Mouse (Mus musculus) lung, embryonic 16.5 days (tissue): ENCODE data around the gene Gucy2g. TPM values are rescaled to one million over a fixed set of nuclear protein-coding genes. Genes with fewer than 3 reads are reported as not detected.
"Not testable (repeated sequence)": the region's sequence is repeated elsewhere in the genome, so short reads cannot be mapped to it uniquely, and the experiment has no call there.

Experiments used
- ATAC-seq: fragments of 200-750 bp; cut with Nextera tagmentation; 2 replicates; pipeline ENCODE4 v1.8.0; 2017; ENCODE audit warnings: low read depth, mild to moderate bottlenecking, moderate library complexity
- H3K27ac ChIP-seq: fragments of 300-500 bp; sonication (generic); 2 replicates; pipeline ENCODE4 v1.5.1; 2014; ENCODE audit warnings: mild to moderate bottlenecking, control low read depth, low read length
- H3K27me3 ChIP-seq: fragments of 300-500 bp; sonication (generic); 2 replicates; pipeline ENCODE4 v1.6.1; 2014; ENCODE audit warnings: low read depth, low read length, mixed read lengths; ENCODE audit not compliant: control insufficient read depth, insufficient read depth
- H3K36me3 ChIP-seq: fragments of 300-500 bp; sonication (generic); 2 replicates; pipeline ENCODE4 v1.6.1; 2014; ENCODE audit warnings: low read length; ENCODE audit not compliant: control insufficient read depth, insufficient read depth
- H3K4me1 ChIP-seq: fragments of 300-500 bp; sonication (generic); replicated peaks from 2 replicates; pipeline ENCODE4 v1.6.1; 2014; ENCODE audit warnings: low read length, mixed read lengths; ENCODE audit not compliant: control insufficient read depth, insufficient read depth
- H3K4me2 ChIP-seq: fragments of 300-500 bp; sonication (generic); 2 replicates; pipeline ENCODE4 v1.6.1; 2014; ENCODE audit warnings: low read depth, low read length, control low read depth
- H3K4me3 ChIP-seq: fragments of 300-500 bp; sonication (generic); 2 replicates; pipeline ENCODE4 v1.5.1; 2014; ENCODE audit warnings: mild to moderate bottlenecking, low read length, control low read depth
- H3K9ac ChIP-seq: fragments of 300-500 bp; sonication (generic); 2 replicates; pipeline ENCODE4 v1.6.1; 2014; ENCODE audit warnings: low read length, control low read depth
- H3K9me3 ChIP-seq: fragments of 300-500 bp; sonication (generic); 2 replicates; pipeline ENCODE4 v1.6.1; 2016; ENCODE audit warnings: low read length; ENCODE audit not compliant: control insufficient read depth
- WGBS: fragments of 180-500 bp; shearing (Covaris S2); extraction: QIAGEN DNeasy Blood & Tissue Kit; methylation state at CpG from one replicate; pipeline ENCODE4 v1.1.7; 2014; 5-methylcytosine and 5-hydroxymethylcytosine counted together
- polyA plus RNA-seq: library from polyadenylated mRNA; unstranded; fragments of >200 nt; fragmentation: Nextera tagmentation; extraction: Ambion mirVana; gene quantifications from 2 replicates; pipeline ENCODE4 v1.2.1, GENCODE M21; 2015

Gucy2g gene
- polyA plus RNA-seq, 1 experiment from 2014 or later, result 0.10 TPM

DNA sequence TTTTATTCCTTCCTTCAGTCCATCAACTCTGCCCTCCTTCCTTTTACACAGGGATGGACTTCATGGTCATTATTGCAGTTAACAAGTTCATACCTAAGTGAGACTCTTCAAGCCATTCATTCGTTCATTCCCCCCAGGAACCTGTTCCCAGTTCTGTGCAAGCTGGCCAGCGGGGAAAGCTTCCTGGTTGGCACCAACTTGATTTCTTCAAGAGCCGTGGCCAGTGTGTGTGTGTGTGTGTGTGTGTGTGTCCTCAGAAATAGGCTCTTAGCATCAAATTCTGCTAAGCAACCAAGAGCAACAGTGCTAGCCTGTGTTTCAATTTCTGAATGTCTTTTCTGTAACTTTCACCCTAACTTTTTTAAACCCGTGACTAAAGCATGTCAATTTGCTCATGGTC, 75.1 kb downstream of the Gucy2g start:
- Histone ChIP-seq H3K27me3 (no peaks in the 10 kb centered on the region), H3K4me3 (no peak overlapping the region), H3K4me2 (no peak overlapping the region), H3K36me3 (no peaks in the 10 kb centered on the region), H3K9ac (no peak overlapping the region), H3K4me1 (peaks cover 14% of the 10 kb centered on the region), H3K27ac (no peak overlapping the region), H3K9me3 (peaks cover 7% of the 10 kb centered on the region)
- WGBS, result 60% methylated on average over 4 of the region's 4 CpGs
- no peak for ATAC-seq

DNA sequence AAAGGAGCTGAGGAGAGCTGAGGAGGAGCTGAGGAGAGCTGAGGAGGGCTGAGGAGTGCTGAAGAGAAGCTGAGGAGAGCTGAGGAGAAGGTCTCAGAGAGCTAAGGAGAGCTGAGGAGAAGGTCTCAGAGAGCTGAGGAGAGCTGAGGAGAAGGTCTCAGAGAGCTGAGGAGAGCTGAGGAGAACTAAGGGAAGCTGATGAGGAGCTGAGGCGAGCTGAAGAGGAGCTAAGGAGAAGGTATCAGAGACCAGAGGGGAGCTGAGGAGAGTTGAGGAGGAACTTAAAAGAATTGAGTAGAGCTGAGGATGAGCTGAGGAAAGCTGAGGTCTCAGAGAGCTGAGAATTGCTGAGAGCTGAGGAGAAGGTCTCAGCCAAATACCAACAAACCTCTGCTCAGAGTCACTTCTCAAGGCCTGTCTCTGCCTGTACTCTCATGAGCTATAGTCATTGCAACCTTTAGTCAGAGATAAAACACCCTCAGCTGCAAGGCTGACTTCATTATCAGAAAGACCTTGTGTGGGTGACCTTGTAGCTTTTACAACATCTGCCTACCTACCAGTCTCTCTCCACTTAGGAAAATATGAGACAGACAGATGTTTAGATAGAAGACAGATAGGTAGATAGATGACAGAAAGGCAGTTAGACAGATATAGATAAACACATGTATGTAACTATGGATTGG, 75.7 kb downstream of the Gucy2g start:
- no peak overlapping the region for H3K4me2 ChIP-seq
- 72% methylated on average over 1 of the region's 1 CpGs for WGBS
- no peak for ATAC-seq

DNA sequence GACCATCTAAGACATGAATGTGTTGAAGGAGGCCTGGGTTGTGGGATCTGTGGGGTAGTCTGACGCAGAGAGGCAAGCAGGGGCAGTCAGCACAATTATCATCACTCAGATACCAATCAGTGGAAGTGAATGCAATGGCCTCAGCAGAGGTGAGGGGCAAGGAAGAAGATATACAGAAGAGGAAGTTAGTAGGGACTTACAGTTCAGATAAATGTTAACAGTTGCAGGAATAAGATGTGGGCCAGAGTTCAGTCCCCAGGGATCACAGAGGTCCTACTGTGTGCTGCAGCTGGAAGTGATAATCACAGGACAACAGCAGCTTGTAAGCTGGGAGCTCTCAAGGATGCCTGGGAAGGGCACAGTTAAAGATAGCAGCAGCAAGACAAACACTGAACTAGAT, 76.9 kb downstream of the Gucy2g start:
- H3K4me1 ChIP-seq, result peaks cover 16% of the 10 kb centered on the region
- no peak overlapping the region for H3K27ac ChIP-seq
- no peaks in the 10 kb centered on the region for H3K27me3 ChIP-seq
- H3K9me3 ChIP-seq, result no peaks in the 10 kb centered on the region
- no peak overlapping the region for H3K9ac ChIP-seq
- 81% methylated on average over 1 of the region's 1 CpGs for WGBS
- H3K4me2 ChIP-seq, result no peak overlapping the region
- H3K36me3 ChIP-seq, result no peaks in the 10 kb centered on the region
- ATAC-seq, result no peak
- H3K4me3 ChIP-seq, result no peak overlapping the region

More for the DNA sequence above, 75.7 kb downstream of the Gucy2g start:
- peaks cover 7% of the 10 kb centered on the region for H3K9me3 ChIP-seq
- peaks cover 14% of the 10 kb centered on the region for H3K4me1 ChIP-seq
- no peaks in the 10 kb centered on the region for H3K36me3 ChIP-seq
- H3K4me3 ChIP-seq, result no peak overlapping the region
- H3K27me3 ChIP-seq, result no peaks in the 10 kb centered on the region
- H3K27ac ChIP-seq, result no peak overlapping the region; the same call in 1 of the 2 replicates
- no peak overlapping the region for H3K9ac ChIP-seq

DNA sequence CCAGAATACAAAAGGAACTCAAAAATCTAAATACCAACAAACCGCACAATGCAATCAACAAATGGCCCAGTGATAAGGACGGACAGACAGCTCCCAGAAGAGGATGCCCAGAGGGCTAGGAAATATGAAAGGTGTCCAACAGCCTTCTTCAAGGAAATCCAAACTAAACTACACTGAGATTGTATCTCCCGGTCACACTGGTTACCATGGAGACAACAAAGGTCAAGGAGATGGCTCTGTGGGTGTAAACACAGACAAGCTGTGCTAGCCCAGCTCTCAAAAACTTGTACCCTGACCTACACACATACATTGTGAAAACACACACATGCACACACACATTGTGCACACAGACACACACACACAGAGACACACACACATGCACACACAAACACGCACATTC, 78.8 kb downstream of the Gucy2g start:
- peaks cover 4% of the 10 kb centered on the region; the same call in 1 of the 2 replicates for H3K4me1 ChIP-seq
- no peak for ATAC-seq
- H3K27ac ChIP-seq, result no peak overlapping the region
- H3K4me2 ChIP-seq, result no peak overlapping the region
- no peak overlapping the region for H3K9ac ChIP-seq
- no peaks in the 10 kb centered on the region for H3K36me3 ChIP-seq
- no peaks in the 10 kb centered on the region for H3K9me3 ChIP-seq
- 55% methylated on average over 4 of the region's 4 CpGs for WGBS
- no peaks in the 10 kb centered on the region for H3K27me3 ChIP-seq
- H3K4me3 ChIP-seq, result no peak overlapping the region

DNA sequence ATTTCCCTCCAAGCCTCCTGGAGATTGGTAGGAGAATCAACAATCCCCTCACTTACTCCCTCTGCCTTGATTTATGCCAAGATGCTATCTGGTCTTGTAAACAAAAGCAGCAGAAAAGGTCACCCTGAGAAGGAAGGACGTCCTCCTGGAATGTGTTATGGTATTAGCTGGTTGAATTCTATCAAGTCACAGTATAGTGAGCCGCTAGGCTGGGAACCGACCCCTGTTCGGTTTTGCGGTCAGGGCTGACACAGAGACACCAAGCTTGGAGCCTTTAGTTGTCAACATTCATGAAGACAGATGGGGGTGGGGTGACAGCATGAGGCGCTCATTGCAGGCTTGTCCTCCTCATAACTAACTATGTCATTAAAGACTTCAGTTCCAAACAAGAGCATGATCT, 81.2 kb downstream of the Gucy2g start:
- ATAC-seq, result peak; percentile 32; the same call in 1 of the 2 replicates
- no peaks in the 10 kb centered on the region for H3K9me3 ChIP-seq
- 33% methylated on average over 6 of the region's 6 CpGs for WGBS
- peaks cover 3% of the 10 kb centered on the region; the same call in 1 of the 2 replicates for H3K4me1 ChIP-seq
- H3K9ac ChIP-seq, result no peak overlapping the region
- no peaks in the 10 kb centered on the region for H3K27me3 ChIP-seq
- H3K4me2 ChIP-seq, result no peak overlapping the region
- no peak overlapping the region for H3K4me3 ChIP-seq
- no peaks in the 10 kb centered on the region for H3K36me3 ChIP-seq
- no peak overlapping the region for H3K27ac ChIP-seq

DNA sequence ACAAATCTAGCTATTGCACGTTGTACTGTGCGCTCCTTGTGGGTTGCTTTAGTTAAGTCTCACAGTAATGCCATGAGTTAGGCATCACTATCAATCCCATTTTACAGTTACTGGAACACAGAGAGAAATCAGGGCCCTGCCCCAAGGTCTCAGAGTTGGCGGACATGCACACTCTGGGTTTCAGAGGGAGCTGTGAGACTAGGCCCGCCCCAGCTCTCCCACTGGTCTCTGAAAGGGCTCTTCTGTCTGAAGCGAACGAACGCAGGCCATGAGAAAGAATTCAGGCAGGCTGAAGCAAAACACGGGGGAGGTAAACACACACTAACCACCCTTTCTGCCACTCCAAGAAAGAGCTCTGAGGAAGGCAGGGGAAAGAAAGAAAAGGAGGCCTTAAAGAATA, 82.4 kb downstream of the Gucy2g start:
- H3K9ac ChIP-seq, result no peak overlapping the region
- no peak overlapping the region for H3K4me3 ChIP-seq
- peaks cover 3% of the 10 kb centered on the region; the same call in 1 of the 2 replicates for H3K4me1 ChIP-seq
- no peaks in the 10 kb centered on the region for H3K27me3 ChIP-seq
- H3K9me3 ChIP-seq, result no peaks in the 10 kb centered on the region
- peak; percentile 45; the same call in 1 of the 2 replicates for ATAC-seq
- H3K27ac ChIP-seq, result no peak overlapping the region
- H3K36me3 ChIP-seq, result no peaks in the 10 kb centered on the region
- WGBS, result 55% methylated on average over 8 of the region's 8 CpGs
- H3K4me2 ChIP-seq, result no peak overlapping the region

DNA sequence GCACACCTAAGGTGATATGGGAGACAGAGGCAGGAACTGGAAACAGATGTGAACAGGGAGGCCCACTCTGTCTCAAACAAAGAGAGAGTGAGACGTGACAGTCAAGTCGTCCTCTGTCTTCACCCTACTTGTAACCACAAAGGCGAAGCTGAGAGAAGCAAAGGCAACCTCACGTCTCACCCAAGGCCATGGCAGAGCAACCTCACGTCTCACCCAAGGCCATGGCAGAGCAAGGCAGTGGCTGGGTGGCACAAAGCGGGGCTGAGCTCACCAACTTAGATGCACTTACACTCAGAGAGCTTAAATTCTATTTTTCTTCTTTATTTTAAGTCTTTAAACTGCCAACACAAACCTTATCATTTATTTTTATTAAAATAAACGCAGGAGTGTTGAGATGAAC, 84.0 kb downstream of the Gucy2g start:
- Histone ChIP-seq H3K36me3 (no peaks in the 10 kb centered on the region), H3K9ac (no peak overlapping the region), H3K4me2 (no peak overlapping the region), H3K9me3 (no peaks in the 10 kb centered on the region), H3K4me3 (no peak overlapping the region), H3K4me1 (peaks cover 3% of the 10 kb centered on the region; the same call in 1 of the 2 replicates), H3K27ac (no peak overlapping the region), H3K27me3 (no peaks in the 10 kb centered on the region)
- ATAC-seq, result no peak
- 80% methylated on average over 7 of the region's 7 CpGs for WGBS

DNA sequence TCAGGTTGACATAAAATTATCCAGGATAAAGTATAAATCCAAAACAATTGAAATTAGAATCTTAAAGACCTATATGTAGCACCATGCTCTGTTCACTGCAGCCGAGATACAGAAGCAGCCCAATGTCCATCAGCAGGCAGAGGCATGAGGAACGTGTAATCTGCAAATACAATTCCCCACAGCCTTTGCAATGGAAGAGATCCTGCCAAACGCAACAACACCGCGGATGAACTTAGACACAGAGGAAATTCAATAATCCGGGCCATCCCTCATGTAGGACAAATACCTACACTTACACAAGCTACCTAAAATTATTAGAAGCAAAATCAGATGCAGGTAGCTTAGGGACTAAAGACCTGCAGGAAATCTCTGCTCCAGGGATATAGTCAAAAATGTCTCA, 88.1 kb downstream of the Gucy2g start:
- Histone ChIP-seq H3K9me3 (no peaks in the 10 kb centered on the region), H3K27ac (no peak overlapping the region), H3K9ac (no peak overlapping the region), H3K36me3 (no peaks in the 10 kb centered on the region), H3K4me1 (no peaks in the 10 kb centered on the region), H3K4me3 (no peak overlapping the region), H3K27me3 (no peaks in the 10 kb centered on the region), H3K4me2 (no peak overlapping the region)
- WGBS, result 84% methylated on average over 6 of the region's 6 CpGs
- ATAC-seq, result no peak

DNA sequence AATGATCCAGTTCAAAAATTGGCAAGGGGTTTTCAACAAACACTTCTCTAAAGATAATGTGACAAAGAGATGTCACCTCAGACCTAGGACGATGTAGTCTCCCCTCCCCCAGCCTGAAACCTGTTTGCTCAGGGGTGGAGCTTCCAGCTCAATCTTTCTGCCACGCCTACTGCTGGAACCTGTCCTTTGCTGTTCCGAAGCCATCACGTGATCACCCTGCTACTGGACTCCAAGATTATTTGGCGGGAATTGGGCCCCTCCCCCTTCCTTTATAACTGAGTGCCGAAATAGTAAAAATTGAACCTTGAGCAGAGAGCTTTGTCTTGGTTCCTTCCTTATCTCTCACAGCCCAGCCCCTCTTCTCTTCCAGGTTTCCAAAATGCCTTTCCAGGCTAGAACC, 88.8 kb downstream of the Gucy2g start:
- not testable (repeated sequence) for H3K9me3 ChIP-seq, ATAC-seq, H3K27ac ChIP-seq, H3K27me3 ChIP-seq, H3K36me3 ChIP-seq, H3K4me2 ChIP-seq, H3K4me1 ChIP-seq, H3K9ac ChIP-seq, H3K4me3 ChIP-seq
- 48% methylated on average over 5 of the region's 6 CpGs for WGBS
